Mouse (Mus musculus) gastrocnemius, postnatal 14 days (tissue): ENCODE measurements around the gene Bpgm. TPM values are rescaled to one million over a fixed set of nuclear protein-coding genes. Genes with fewer than 3 reads are reported as not detected.

Experiments
- DNase-seq: peaks from one replicate; pipeline ENCODE4 v3.0.0; 2021; ENCODE audit warnings: mixed read lengths
- intact Hi-C: fragments of 180-260 bp; cut with DNase I; formaldehyde crosslinking; loops from one replicate; pipeline ENCODE4 v1.15.1; 2025; ENCODE audit warnings: low total_unique reads
- total RNA-seq, 2 experiments: library from RNA; stranded (reverse); gene quantifications; 2 replicates each; pipeline ENCODE4 v1.2.3; 2021

The Bpgm gene
- total RNA-seq, 2 experiments from 2014 or later: 42.7 to 53.8 TPM

DNA sequence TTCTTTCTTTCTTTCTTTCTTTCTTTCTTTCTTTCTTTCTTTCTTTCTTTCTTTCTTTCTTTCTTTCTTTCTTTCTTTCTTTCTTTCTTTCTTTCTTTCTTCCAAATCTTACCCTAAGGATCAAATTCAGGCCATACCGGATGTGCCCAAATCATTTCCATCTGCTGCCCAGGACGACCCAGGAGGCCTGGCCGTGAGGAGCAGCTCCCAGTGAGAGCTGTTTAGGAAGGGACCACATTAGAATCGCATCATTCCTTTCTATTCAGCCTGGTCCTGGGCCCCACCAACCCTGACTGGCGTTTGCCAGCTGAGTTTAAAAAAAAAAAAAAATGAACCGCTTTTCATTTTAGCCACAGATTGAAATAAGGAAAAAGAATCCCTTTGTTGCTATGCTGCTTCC, 44.9 kb downstream of the Bpgm start:
- intact Hi-C loops: no loop called here

GRCm38 (mm10) chr6:34523476-34523875, 47.5 kb downstream of the Bpgm start:
- no peak for DNase-seq
- intact Hi-C loops: no loop called here

More for the DNA sequence above, 44.9 kb downstream of the Bpgm start:
- DNase-seq: no peak

GRCm38 (mm10) chr6:34525499-34525924, 49.5 kb downstream of the Bpgm start:
- intact Hi-C loops: no loop called here
- no peak for DNase-seq

- intact Hi-C loops: no loop called here
- no peak for DNase-seq
These were observed 49.9 kb downstream of the Bpgm start for GRCm38 (mm10) chr6:34525927-34526326.

- intact Hi-C loops: no loop called here
- no peak for DNase-seq
These were observed 50.4 kb downstream of the Bpgm start for GRCm38 (mm10) chr6:34526389-34526788.

- intact Hi-C loops: no loop called here
- no peak for DNase-seq
These were observed 52.1 kb downstream of the Bpgm start for GRCm38 (mm10) chr6:34528131-34528530.

DNA sequence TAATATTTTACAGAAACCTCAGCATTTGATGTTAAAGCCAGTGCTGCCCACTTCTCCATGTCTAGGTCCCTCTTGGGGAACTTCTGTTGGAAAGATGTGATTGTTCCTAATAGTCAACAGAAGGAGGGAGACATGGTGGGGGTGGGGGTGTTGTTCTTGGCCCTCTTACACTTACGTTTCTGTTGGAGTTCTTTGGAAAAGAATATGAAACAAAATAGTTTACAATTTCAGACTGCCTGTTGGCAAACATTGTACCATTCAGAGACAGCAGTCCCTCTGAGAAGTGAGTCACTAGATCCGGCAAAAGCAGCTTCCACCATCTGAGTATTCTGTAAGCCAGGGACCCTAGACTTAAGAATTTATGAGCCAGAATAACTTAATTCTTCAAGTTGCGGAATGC, 54.0 kb downstream of the Bpgm start:
- intact Hi-C loops: no loop called here
- no peak for DNase-seq

DNA sequence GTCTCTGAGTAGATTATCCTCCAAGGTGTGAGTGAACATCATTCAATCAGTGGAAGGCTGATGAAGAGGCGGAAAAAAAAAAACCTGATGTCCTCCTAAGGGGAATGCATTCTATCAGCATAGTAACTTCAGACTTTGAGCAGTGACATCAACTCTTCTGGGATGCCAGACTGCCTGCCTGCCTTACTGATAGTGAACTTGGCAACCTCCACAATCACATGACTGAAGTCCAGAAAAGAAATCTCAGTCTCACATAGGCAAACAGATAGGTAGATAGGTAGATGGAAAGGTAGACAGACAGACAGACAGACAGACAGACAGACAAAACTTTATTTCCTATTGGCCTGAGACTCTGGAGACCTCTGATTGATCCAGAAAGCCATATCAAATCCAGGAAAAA, 57.0 kb downstream of the Bpgm start:
- intact Hi-C loops: no loop called here
- no peak for DNase-seq

- intact Hi-C loops: no loop called here
These were observed 57.9 kb downstream of the Bpgm start for GRCm38 (mm10) chr6:34533896-34534295.

GRCm38 (mm10) chr6:34542866-34543265, 66.9 kb downstream of the Bpgm start:
- DNase-seq: no peak
- intact Hi-C loops: no loop called here

More at GRCm38 (mm10) chr6:34533896-34534295, 57.9 kb downstream of the Bpgm start:
- DNase-seq: no peak

DNA sequence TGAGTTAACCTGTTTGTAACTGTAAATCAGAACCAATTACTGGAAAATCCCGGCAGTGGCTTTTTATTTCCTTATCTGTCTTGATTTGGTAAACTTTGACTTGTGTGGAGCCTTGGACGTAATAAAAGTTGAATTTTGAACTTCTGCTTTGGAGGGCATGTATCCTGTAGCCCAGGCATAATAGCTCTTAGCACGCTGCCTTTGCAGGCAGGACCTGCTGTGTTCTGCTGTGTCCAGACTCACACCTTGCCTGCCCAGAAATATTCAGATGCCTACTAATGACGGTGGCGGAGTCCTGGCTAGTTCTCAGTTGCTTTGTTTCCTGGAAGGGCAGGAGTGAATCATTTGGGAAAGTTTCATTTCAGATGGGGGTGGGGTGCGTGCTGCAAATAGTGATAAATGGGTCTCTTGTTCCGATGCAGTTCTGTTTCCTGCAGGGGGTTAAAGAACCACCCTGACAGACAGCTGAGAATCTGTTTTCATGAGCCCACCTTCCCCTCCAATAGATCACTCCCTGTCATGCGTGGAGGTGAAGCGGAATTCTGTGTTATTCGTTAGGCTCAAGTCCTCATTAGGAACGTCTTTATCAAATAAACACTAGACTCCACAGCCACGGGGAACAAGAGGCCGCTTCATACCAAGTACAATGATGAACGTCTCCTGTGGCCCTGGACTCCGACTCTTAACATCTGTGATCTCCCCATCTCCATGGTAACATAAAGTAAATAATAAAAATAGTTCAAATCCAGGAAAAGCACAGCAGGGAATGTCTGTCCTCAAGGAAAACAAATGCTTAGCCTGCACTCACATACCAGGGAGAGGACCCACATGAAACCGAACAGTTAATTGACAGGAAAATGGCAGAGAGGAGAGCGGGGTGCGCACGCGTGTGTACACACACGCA, 67.5 kb downstream of the Bpgm start:
- no peak for DNase-seq
- intact Hi-C loops: no loop called here

DNA sequence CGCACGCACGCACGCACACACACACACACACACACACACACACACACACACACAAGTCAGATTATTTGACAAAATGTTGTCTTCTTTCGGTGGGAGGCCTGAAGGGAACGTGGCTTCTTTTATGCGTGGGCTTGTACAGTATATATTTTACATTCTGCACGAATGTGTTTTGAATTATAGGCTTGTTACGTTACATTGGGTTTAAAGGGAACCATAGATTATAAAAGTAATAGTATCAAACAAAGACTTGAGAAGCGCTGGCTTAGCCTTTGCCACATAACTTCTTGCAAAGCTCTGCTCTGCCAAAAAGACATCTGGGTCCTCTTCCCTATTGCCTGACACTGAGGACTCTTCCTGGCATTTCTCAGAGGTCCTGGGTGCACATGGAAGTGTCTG, 68.2 kb downstream of the Bpgm start:
- intact Hi-C loops: no loop called here

GRCm38 (mm10) chr6:34545286-34545685, 69.3 kb downstream of the Bpgm start:
- DNase-seq: no peak

More for the DNA sequence above, 68.2 kb downstream of the Bpgm start:
- DNase-seq: no peak

GRCm38 (mm10) chr6:34548406-34548990, 72.5 kb downstream of the Bpgm start:
- intact Hi-C loops: loop anchor here (2.0 kb wide), 1 partner anchor 206 kb away; no protein-coding TSS in a partner anchor
- DNase-seq: no peak

More at GRCm38 (mm10) chr6:34545286-34545685, 69.3 kb downstream of the Bpgm start:
- intact Hi-C loops: no loop called here

DNA sequence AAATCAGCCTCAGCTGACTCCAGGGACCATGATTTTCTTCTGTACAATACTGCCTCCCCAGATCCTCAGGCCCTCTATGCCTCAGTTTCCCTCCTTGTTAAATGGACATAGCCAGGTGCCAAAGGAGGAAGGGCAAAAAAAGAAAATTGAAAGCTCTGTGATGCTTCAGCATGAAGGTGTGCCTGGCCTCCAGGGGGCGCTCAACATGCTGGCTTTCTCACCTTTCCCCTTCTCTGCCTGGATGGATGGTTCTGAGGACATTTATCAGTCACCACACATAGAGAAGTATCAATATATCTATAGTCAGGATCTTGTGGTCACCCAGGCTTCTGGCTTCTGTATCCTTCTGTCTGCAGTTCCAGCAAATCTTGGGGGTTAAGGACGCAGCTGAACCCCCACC, 73.0 kb downstream of the Bpgm start:
- intact Hi-C loops: loop anchor here (2.0 kb wide), 1 partner anchor 206 kb away; no protein-coding TSS in a partner anchor

GRCm38 (mm10) chr6:34552489-34553157, 76.6 kb downstream of the Bpgm start:
- intact Hi-C loops: no loop called here
- DNase-seq: no peak

More for the DNA sequence above, 73.0 kb downstream of the Bpgm start:
- DNase-seq: peak; percentile 69

DNA sequence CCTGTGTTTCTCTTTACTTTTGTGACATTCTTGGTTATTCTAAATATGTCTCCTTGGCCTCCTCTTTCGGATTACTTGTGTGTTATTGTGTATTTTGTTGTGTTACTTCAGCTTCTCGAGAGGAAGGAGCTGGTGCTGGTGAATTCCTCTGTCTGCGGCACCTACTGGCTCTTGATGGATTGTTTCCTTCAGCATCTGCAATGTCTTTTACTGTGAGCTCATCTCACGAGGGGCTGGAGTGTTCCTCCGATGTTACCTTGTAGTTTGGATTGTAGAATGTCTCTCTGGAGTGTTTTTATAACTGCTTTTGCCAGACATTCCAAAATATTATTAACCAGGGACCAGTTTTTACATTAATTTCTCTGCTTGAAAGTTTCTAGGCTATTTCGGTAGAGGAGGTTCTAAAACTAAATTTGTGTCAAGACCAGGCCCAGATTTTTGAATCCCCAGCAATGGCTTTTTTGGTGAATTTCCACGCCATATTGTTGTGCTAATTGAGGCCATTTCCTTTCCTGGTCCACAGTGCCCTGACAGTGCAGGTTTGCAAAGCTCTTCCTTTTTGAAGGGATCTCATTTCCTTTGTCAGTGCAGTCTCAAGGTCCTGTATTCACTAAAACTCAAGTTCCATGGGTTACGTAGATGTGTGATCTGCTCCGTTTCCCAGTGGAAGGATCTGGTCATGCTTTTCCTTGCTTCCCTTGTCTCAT, 78.4 kb downstream of the Bpgm start:
- intact Hi-C loops: no loop called here
- no peak for DNase-seq
